Mouse (Mus musculus) left cerebral cortex, postnatal 10 days (tissue): ENCODE measurements around the gene Ube2dnl1. TPM values are rescaled to one million over a fixed set of nuclear protein-coding genes. Genes with fewer than 3 reads are reported as not detected.

Experiments used
- DNase-seq, 2 experiments: peaks; one replicate each; pipeline ENCODE4 v3.0.0; 2021 to 2022; ENCODE audit warnings: low spot score in 2 of 2, mixed read lengths in 1 of 2; ENCODE audit errors: extremely low spot score in 1 of 2
- intact Hi-C: fragments of 180-260 bp; cut with DNase I; formaldehyde crosslinking; loops from one replicate; pipeline ENCODE4 v1.15.1; 2025
- total RNA-seq, 2 experiments: library from RNA; stranded (reverse); gene quantifications; 2 replicates each; pipeline ENCODE4 v1.2.3; 2021

Ube2dnl1 gene
- not detected for total RNA-seq

DNA sequence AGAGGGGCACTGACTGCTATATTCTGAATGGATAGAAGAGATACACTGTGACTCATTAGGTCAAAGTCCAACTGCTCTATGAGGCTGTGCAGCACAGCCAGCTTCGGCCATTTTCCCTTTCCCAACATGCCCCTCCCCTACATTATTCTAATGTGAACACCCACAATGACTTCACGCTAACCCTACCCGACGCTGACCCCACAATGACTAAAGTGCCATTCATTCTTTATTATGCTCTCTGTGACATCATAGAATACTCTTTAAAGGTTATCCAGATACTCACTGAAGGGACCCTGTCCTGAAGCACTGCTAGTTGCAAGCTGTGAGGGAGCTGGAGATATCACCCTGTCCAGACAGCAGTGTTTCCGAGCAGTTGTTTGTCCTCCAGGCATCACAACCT is at the start of gene Ube2dnl1:
Gene Ube2dnl1 (plus strand): TSS at position 301 of the 400 bp plus-strand sequence.
- no peak for DNase-seq
- intact Hi-C loops: no loop called here

DNA sequence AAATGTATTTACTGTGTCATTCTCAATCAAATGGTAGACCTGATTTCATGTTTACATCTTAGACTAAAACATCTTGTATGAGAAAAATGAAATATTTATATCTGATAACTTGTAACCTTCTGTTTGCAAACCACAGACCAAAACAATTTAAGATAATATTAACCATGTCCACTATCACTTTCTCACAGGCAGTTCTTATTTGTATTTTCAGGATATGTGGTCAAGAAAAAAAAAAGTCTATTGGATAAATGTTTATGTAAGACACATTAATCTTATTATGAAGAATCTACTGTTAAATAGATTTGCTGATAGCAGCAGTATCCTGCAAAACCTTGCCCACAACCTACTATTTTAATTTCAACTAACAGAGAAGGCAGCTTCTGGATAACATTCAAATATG is 9.3 kb upstream of the Ube2dnl1 start:
- intact Hi-C loops: no loop called here
- DNase-seq: no peak

DNA sequence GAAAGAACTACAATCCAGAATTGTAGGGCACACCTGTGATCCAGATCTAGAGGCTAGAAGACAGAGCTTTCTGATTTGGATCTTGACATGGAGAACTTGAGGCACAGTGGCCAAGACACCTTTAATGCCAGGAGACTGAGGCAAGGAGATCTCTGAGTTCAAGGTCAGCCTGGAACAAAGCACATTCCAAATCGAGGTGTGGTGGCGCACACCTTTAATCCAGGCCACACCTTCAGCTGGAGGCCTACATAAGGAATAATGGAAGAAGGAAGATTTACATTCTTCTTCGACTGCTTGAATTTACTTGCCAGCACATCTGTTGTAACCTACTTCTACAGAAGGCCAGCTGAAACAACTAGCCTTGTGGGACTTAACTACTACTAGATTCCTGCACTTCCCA is 7.3 kb upstream of the Ube2dnl1 start:
- no peak for DNase-seq
- intact Hi-C loops: no loop called here

DNA sequence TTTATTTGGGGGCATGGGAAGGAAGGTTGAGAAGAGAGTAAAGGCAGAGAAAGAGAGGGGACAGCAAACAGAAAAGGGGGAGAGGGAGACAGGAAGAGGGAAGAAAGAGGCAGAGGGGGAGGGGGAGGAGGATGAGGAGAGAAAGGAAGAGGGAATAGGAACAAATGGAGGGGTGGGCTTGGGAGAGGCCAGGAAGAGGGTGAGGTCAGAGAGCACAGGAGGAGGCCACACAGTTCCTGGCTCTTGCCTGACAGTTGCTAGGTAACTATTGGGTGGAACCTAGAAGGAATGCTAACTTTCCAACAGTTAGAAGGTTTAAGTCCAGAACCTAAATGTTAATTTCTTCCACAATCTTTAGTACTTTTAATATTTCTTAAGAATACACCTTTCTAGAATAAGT is 1.4 kb upstream of the Ube2dnl1 start:
- intact Hi-C loops: no loop called here
- no peak for DNase-seq

DNA sequence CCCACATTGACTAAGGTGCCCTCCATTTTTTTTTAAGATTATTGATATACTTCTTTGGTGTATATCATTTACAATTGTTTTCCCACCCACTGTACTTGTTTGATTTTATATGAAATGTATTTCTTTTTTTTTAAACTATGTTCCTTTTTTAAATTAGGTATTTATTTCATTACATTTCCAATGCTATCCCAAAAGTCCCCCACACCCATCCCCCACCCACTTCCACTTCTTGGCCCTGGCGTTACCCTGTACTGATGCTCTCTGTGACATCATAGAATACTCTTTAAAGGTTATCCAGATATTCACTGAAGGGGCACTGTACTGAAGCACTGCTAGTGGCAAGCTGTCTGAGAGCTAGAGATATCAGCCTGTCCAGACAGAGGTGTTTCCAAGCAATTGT is 2.5 kb downstream of the Ube2dnl1 start, which contains the start of gene Ube2dnl2:
Gene Ube2dnl2 (plus strand): TSS at position 301 of the 400 bp plus-strand sequence.
- DNase-seq: no peak
- intact Hi-C loops: no loop called here

DNA sequence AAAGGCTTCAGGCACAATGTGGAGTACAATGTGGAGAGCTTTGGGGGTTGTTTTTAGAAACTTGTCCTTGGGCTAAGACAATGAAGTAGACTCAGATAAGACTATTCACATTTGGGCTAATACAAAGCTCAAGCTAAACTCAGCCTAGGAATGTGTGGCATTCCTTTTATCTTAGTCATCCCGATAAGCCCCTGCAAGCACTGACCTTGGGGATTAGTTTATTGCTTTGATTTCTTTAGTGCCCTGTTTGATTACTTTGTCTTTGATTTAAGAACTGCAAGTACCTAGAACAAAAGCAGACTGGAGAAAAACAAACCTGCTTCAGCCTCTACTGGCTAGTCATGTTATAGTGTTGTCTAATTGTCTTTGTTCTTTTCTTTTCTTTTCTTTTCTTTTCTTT is 50.3 kb downstream of the Ube2dnl1 start:
- DNase-seq: no peak
- intact Hi-C loops: no loop called here

Other genes with a start within 250 kb of the Ube2dnl1 start
- not detected for gene Ube2dnl2, start 2.6 kb downstream of the Ube2dnl1 start, total RNA-seq